Mouse (Mus musculus) erythroblast, embryonic 14.5 days (primary cell): Measurements from ENCODE around the gene E330021D16Rik.

Source experiments
- GATA1 ChIP-seq: IDR thresholded peaks from 2 replicates; pipeline ENCODE4 v1.6.1; 2012; ENCODE audit warnings: low read length, inconsistent platforms, mixed read lengths
- TAL1 ChIP-seq: IDR thresholded peaks from 3 replicates; pipeline ENCODE4 v1.6.1; 2012; ENCODE audit warnings: low read length, inconsistent platforms, mixed read lengths

DNA sequence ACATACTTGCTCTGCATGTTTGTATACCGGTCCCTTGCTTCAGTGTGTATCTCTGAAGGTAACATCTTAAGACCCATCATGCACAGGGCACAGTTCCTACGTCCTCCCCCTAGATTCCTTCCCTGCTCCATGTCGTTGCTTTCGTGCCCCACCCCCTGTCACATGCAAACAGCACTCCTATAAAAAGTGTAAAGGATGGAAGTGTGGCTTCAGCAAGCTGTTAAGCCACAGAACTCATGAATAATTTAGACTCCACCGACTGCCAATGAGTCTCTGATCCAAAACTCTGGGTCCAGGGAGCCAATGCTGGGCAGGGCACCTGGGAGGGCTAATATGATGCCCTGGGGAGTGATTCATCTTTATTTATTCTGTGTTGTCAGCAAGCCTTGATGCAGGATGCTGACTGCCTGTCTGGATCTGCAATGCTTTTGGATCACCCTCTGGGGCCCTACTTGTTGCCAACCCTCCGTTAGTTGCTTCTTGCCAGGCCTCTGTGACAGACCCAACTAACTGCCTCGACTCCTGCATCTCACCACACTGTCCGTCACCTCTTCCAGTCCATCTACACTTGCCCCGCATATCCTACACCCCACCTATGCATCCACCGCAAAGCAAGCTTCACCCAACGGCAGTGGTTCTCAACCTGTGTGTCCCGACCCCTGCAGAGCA lies 50.8 kb downstream of the E330021D16Rik start:
- TF ChIP-seq TAL1 = no peak
- TF ChIP-seq GATA1 = no peak
